Mouse (Mus musculus) heart, postnatal 0 days (tissue): Measurements from ENCODE around the gene Loxl4. TPM values are rescaled to one million over a fixed set of nuclear protein-coding genes. Genes with fewer than 3 reads are reported as not detected.
A peak's percentile ranks its signal among the peaks of the same experiment; 100 is the strongest.

ENCODE experiments used
- ATAC-seq: fragments of 200-750 bp; cut with Nextera tagmentation; 2 replicates; pipeline ENCODE4 v1.8.0; 2017; ENCODE audit warnings: low read depth, moderate number of reproducible peaks, moderate library complexity; ENCODE audit not compliant: insufficient read depth
- DNase-seq: peaks from one replicate; pipeline ENCODE4 v3.0.0-alpha.2; 2016; ENCODE audit warnings: low spot score
- H3K27ac ChIP-seq: fragments of 300-500 bp; sonication (generic); 2 replicates; pipeline ENCODE4 v1.5.1; 2014; ENCODE audit warnings: low read depth, mild to moderate bottlenecking
- H3K27me3 ChIP-seq: fragments of 300-500 bp; sonication (generic); 2 replicates; pipeline ENCODE4 v1.6.1; 2014; ENCODE audit warnings: low read length, mixed read lengths; ENCODE audit not compliant: control insufficient read depth, insufficient read depth
- H3K36me3 ChIP-seq: fragments of 300-500 bp; sonication (generic); replicated peaks from 2 replicates; pipeline ENCODE4 v1.6.1; 2014; ENCODE audit warnings: low read length, mixed read lengths; ENCODE audit not compliant: control insufficient read depth, insufficient read depth
- H3K4me1 ChIP-seq: fragments of 300-500 bp; sonication (generic); 2 replicates; pipeline ENCODE4 v1.6.1; 2014; ENCODE audit warnings: antibody characterized with exemption; ENCODE audit not compliant: control insufficient read depth, insufficient read depth
- H3K4me2 ChIP-seq: fragments of 300-500 bp; sonication (generic); 2 replicates; pipeline ENCODE4 v1.6.1; 2014; ENCODE audit warnings: low read depth, mild to moderate bottlenecking, low read length, moderate library complexity
- H3K4me3 ChIP-seq: fragments of 300-500 bp; sonication (generic); 2 replicates; pipeline ENCODE4 v1.5.1; 2014; ENCODE audit warnings: low read depth, low read length
- H3K9ac ChIP-seq: fragments of 300-500 bp; sonication (generic); replicated peaks from 2 replicates; pipeline ENCODE4 v1.6.1; 2014; ENCODE audit warnings: low read depth, low read length, mixed read lengths
- H3K9me3 ChIP-seq: fragments of 300-500 bp; sonication (generic); replicated peaks from 2 replicates; pipeline ENCODE4 v1.6.1; 2016; ENCODE audit warnings: low read length; ENCODE audit not compliant: control insufficient read depth
- CTCF ChIP-seq: IDR thresholded peaks from 2 replicates; pipeline ENCODE4 v1.5.1; 2016; ENCODE audit warnings: antibody characterized with exemption, control low read depth, low read depth
- EP300 ChIP-seq: IDR thresholded peaks from 2 replicates; pipeline ENCODE4 v1.6.1; 2016; ENCODE audit warnings: antibody characterized with exemption, low read depth
- WGBS: fragments of 180-500 bp; shearing (Covaris S2); extraction: QIAGEN DNeasy Blood & Tissue Kit; methylation state at CpG from one replicate; pipeline ENCODE4 v1.1.7; 2014; 5-methylcytosine and 5-hydroxymethylcytosine counted together
- polyA plus RNA-seq: library from polyadenylated mRNA; unstranded; fragments of >200 nt; fragmentation: Nextera tagmentation; extraction: Ambion mirVana; gene quantifications from 2 replicates; pipeline ENCODE4 v1.2.1, GENCODE M21; 2015
- total RNA-seq: library from RNA; depleted of rRNA; stranded (reverse); fragments of >200 nt; gene quantifications from 2 replicates; pipeline ENCODE4 v1.2.3, GENCODE M21; 2014; ENCODE audit warnings: low replicate concordance

Loxl4 gene
- total and polyA plus RNA-seq, 2 experiments from 2014 or later = 0.30 to 2.3 TPM

DNA sequence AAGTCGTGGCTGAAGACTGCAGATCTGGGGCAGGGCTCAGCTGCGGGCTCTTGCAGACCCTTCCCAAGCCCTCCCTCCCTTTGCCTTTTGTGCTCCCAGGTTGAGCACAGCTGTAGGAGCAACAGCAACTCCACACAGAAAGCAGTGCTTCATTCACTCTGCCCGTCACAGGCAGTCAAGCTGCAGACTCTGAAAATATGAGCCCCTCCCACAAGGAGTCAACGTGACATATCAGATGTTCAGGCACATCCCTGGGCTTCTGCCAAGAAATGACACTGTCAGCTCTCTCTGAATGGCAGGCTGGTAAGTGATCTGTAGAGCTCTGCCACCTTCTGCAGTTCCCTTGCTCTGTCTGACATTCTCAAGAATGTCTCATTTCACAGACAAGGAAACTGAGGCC is 45.2 kb upstream of the Loxl4 start:
- Histone ChIP-seq H3K27me3 (peaks cover 8% of the 10 kb centered on the region; the same call in 1 of the 2 replicates), H3K4me2 (no peak overlapping the region), H3K9me3 (no peaks in the 10 kb centered on the region), H3K9ac (no peak overlapping the region), H3K27ac (no peak overlapping the region), H3K4me3 (no peak overlapping the region), H3K36me3 (no peaks in the 10 kb centered on the region), H3K4me1 (peaks cover 12% of the 10 kb centered on the region)
- no peak for TF ChIP-seq EP300
- WGBS = 37% methylated on average over 4 of the region's 4 CpGs
- no peak for ATAC-seq
- no peak for DNase-seq

DNA sequence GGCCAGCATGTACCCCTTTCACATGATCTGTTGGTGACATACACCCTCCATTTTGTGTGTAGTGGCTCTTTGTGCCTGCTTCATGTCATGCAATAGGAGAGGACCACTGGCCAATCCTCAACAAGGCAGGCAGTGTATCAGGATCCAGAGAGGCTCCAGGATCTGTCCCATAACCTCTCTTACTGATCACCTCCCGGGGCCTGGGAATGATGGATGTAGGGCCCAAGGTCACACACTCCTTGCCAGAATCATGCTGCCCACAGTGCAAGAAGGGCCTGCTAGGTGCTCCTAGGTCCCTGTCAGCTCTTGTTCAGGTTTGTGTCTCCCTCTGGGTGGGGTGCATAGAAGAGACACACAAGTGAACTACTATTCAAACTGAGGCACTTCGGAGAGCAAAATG is 44.7 kb upstream of the Loxl4 start:
- no peaks in the 10 kb centered on the region for H3K36me3 ChIP-seq
- TF ChIP-seq EP300 (no peak), CTCF (no peak)
- ATAC-seq (no peak), DNase-seq (no peak)
- peaks cover 8% of the 10 kb centered on the region; the same call in 1 of the 2 replicates for H3K27me3 ChIP-seq
- no peak overlapping the region for H3K27ac ChIP-seq
- WGBS = 68% methylated on average over 2 of the region's 2 CpGs
- H3K4me2 ChIP-seq = no peak overlapping the region
- no peak overlapping the region for H3K9ac ChIP-seq
- H3K9me3 ChIP-seq = no peaks in the 10 kb centered on the region
- H3K4me1 ChIP-seq = peaks cover 12% of the 10 kb centered on the region
- no peak overlapping the region for H3K4me3 ChIP-seq

DNA sequence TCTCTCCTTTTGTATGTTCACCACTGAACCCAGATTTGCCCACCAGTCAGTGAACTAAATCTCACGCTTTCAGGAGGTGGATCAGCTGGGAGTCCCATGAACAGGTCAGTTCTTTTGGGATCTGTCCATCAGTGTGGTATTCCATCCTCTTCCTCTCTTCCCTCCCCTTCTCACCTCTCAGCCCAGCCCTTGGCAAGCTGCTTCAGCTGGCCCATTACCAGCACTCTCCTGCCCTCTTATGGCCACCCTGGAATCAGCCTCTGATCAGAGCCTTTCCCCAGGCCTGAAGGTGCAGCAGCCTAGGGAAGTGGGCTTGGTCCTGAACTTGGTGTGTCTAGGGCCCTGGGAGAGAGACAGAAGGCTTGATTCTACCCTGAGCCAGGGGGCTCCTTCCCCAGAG is 42.4 kb upstream of the Loxl4 start:
- H3K9ac ChIP-seq = no peak overlapping the region
- H3K9me3 ChIP-seq = no peaks in the 10 kb centered on the region
- ATAC-seq = peak; percentile 58; the same call in 1 of the 2 replicates
- TF ChIP-seq CTCF (peak; percentile 89), EP300 (no peak)
- no peak overlapping the region for H3K4me2 ChIP-seq
- H3K27ac ChIP-seq = no peak overlapping the region
- no peak overlapping the region for H3K4me3 ChIP-seq
- H3K4me1 ChIP-seq = no peaks in the 10 kb centered on the region
- peak; percentile 42 for DNase-seq
- WGBS = 30% methylated on average over 1 of the region's 1 CpGs
- H3K27me3 ChIP-seq = peaks cover 8% of the 10 kb centered on the region; the same call in 1 of the 2 replicates
- H3K36me3 ChIP-seq = no peaks in the 10 kb centered on the region

DNA sequence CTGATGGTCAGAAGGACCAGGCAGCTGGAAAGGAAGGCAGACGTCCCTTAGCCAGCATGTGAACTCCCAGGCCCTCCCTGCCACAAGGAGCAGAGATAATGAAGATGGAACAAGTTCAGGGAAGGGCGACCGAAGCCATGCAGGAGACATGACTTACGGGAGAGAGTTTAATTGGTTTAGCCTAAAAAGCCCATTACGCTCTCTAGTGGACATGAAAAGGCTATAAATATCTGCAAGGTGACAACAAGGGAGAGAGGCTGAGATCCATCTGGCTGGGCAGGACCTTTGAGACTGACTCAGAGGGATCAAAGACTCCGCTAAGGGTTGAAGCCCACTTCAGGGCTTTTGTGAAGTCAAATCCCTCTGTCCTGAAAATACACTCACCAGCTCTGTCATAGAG is 40.5 kb upstream of the Loxl4 start:
- Histone ChIP-seq H3K4me2 (no peak overlapping the region), H3K4me1 (no peaks in the 10 kb centered on the region), H3K9ac (no peak overlapping the region), H3K27me3 (peaks cover 8% of the 10 kb centered on the region; the same call in 1 of the 2 replicates), H3K9me3 (no peaks in the 10 kb centered on the region), H3K36me3 (no peaks in the 10 kb centered on the region), H3K27ac (no peak overlapping the region), H3K4me3 (no peak overlapping the region)
- WGBS = 17% methylated on average over 6 of the region's 6 CpGs
- DNase-seq (no peak), ATAC-seq (no peak)
- TF ChIP-seq CTCF (peak; percentile 24; the same call in 1 of the 2 replicates), EP300 (no peak)

DNA sequence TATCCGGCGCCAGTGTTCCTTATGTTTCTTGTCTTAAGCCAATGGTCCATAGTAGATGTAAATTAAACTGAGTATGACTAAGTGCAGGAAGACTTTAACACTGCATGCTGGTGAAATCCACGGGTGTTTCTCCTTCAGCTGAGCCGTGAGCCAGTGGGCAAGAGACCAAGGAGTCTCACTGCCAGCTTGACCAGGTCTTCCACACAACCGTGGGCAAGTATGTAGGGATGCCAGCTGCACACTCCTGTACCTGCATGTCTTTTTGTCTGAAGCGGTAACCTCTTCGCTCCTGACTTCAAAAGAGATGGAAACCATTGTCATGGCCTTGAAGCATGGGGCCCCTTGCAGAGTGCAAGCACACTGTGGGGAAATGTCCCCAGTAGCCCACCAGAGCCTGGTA is 39.8 kb upstream of the Loxl4 start:
- no peak overlapping the region for H3K4me3 ChIP-seq
- 80% methylated on average over 7 of the region's 7 CpGs for WGBS
- no peaks in the 10 kb centered on the region for H3K9me3 ChIP-seq
- TF ChIP-seq EP300 = no peak
- TF ChIP-seq CTCF = no peak
- no peak overlapping the region for H3K27ac ChIP-seq
- no peak overlapping the region for H3K9ac ChIP-seq
- DNase-seq (no peak), ATAC-seq (no peak)
- no peaks in the 10 kb centered on the region for H3K36me3 ChIP-seq
- H3K4me1 ChIP-seq = no peaks in the 10 kb centered on the region
- H3K27me3 ChIP-seq = peaks cover 8% of the 10 kb centered on the region; the same call in 1 of the 2 replicates
- H3K4me2 ChIP-seq = no peak overlapping the region

- H3K4me3 ChIP-seq = no peak overlapping the region
- no peaks in the 10 kb centered on the region for H3K27me3 ChIP-seq
- ATAC-seq (no peak), DNase-seq (no peak)
- no peaks in the 10 kb centered on the region for H3K4me1 ChIP-seq
- 69% methylated on average over 9 of the region's 9 CpGs for WGBS
- TF ChIP-seq EP300 (no peak), CTCF (no peak)
- no peak overlapping the region for H3K4me2 ChIP-seq
- no peak overlapping the region for H3K27ac ChIP-seq
- H3K9ac ChIP-seq = no peak overlapping the region
- no peaks in the 10 kb centered on the region for H3K36me3 ChIP-seq
- no peaks in the 10 kb centered on the region for H3K9me3 ChIP-seq
These were observed 27.6 kb upstream of the Loxl4 start for GRCm38 (mm10) chr19:42640211-42640610.
